Mouse (Mus musculus): ENCODE results near the gene Lrmda. TPM values are rescaled to one million over a fixed set of nuclear protein-coding genes. Genes with fewer than 3 reads are reported as not detected.
A peak's percentile ranks its signal among the peaks of the same experiment; 100 is the strongest.

The Lrmda gene
- polyA plus RNA-seq, 1 experiment from 2014 or later: 0.23 TPM

GRCm38 (mm10) chr14:22647879-22648611 lies 628.5 kb downstream of the Lrmda start:
- Histone ChIP-seq H3K9ac (replicated peaks) (no peak overlapping the region), H3K4me3 (replicated peaks) (no peak overlapping the region), H3K36me3 (no peaks in the 10 kb centered on the region), H3K27ac (no peak overlapping the region), H3K4me1 (replicated peaks) (peaks cover 17% of the 10 kb centered on the region), H3K4me2 (replicated peaks) (no peak overlapping the region), H3K27me3 (no peaks in the 10 kb centered on the region; the same call in 1 of the 2 replicates), H3K9me3 (no peaks in the 10 kb centered on the region)
- ATAC-seq: no peak
- 77% methylated on average over 9 of the region's 9 CpGs for WGBS

GRCm38 (mm10) chr14:22649411-22649911 lies 629.9 kb downstream of the Lrmda start:
- Histone ChIP-seq H3K9me3 (no peaks in the 10 kb centered on the region), H3K36me3 (no peaks in the 10 kb centered on the region), H3K27ac (no peak overlapping the region), H3K9ac (replicated peaks) (no peak overlapping the region), H3K4me3 (replicated peaks) (no peak overlapping the region), H3K27me3 (no peaks in the 10 kb centered on the region; the same call in 1 of the 2 replicates), H3K4me2 (replicated peaks) (no peak overlapping the region), H3K4me1 (replicated peaks) (peaks cover 17% of the 10 kb centered on the region)
- no peak for ATAC-seq
- WGBS: 22% methylated on average over 5 of the region's 5 CpGs

GRCm38 (mm10) chr14:22649985-22650984 lies 630.8 kb downstream of the Lrmda start:
- ATAC-seq: no peak
- H3K36me3 ChIP-seq: no peaks in the 10 kb centered on the region
- WGBS: 77% methylated on average over 17 of the region's 17 CpGs

GRCm38 (mm10) chr14:22651131-22651952 lies 631.8 kb downstream of the Lrmda start:
- WGBS: 67% methylated on average over 14 of the region's 14 CpGs
- ATAC-seq: no peak
- Histone ChIP-seq H3K4me1 (replicated peaks) (peaks cover 20% of the 10 kb centered on the region), H3K27ac (no peak overlapping the region), H3K27me3 (no peaks in the 10 kb centered on the region), H3K9me3 (no peaks in the 10 kb centered on the region), H3K4me2 (replicated peaks) (no peak overlapping the region), H3K36me3 (no peaks in the 10 kb centered on the region), H3K9ac (replicated peaks) (no peak overlapping the region), H3K4me3 (replicated peaks) (no peak overlapping the region)

More at GRCm38 (mm10) chr14:22649985-22650984, 630.8 kb downstream of the Lrmda start:
- Histone ChIP-seq H3K4me2 (replicated peaks) (no peak overlapping the region), H3K4me3 (replicated peaks) (no peak overlapping the region), H3K27ac (no peak overlapping the region), H3K4me1 (replicated peaks) (peaks cover 17% of the 10 kb centered on the region), H3K9me3 (no peaks in the 10 kb centered on the region), H3K27me3 (no peaks in the 10 kb centered on the region), H3K9ac (replicated peaks) (no peak overlapping the region)

GRCm38 (mm10) chr14:22662496-22662895 lies 643.0 kb downstream of the Lrmda start:
- WGBS: 73% methylated on average over 3 of the region's 3 CpGs
- no peak overlapping the region for H3K4me2 ChIP-seq (replicated peaks)

GRCm38 (mm10) chr14:22666437-22666836 lies 646.9 kb downstream of the Lrmda start:
- H3K4me3 ChIP-seq (replicated peaks): no peak overlapping the region
- H3K4me2 ChIP-seq (replicated peaks): no peak overlapping the region
- no peak overlapping the region for H3K9ac ChIP-seq (replicated peaks)
- 0 out of 2 replicates have a peak, but pooled peaks cover 3% of the 10 kb centered on the region for H3K27me3 ChIP-seq
- no peak overlapping the region for H3K27ac ChIP-seq
- no peaks in the 10 kb centered on the region for H3K9me3 ChIP-seq
- no peaks in the 10 kb centered on the region for H3K4me1 ChIP-seq (replicated peaks)
- 88% methylated on average over 3 of the region's 3 CpGs for WGBS
- no peak for ATAC-seq
- H3K36me3 ChIP-seq: no peaks in the 10 kb centered on the region

More at GRCm38 (mm10) chr14:22662496-22662895, 643.0 kb downstream of the Lrmda start:
- ATAC-seq: no peak
- Histone ChIP-seq H3K36me3 (no peaks in the 10 kb centered on the region), H3K9ac (replicated peaks) (no peak overlapping the region), H3K4me1 (replicated peaks) (no peaks in the 10 kb centered on the region), H3K27ac (no peak overlapping the region), H3K4me3 (replicated peaks) (no peak overlapping the region), H3K27me3 (peaks cover under 1% of the 10 kb centered on the region; the same call in 1 of the 2 replicates), H3K9me3 (no peaks in the 10 kb centered on the region)

- Histone ChIP-seq H3K4me2 (replicated peaks) (no peak overlapping the region), H3K4me1 (replicated peaks) (no peaks in the 10 kb centered on the region), H3K27ac (no peak overlapping the region), H3K36me3 (no peaks in the 10 kb centered on the region), H3K9me3 (no peaks in the 10 kb centered on the region), H3K9ac (replicated peaks) (no peak overlapping the region), H3K4me3 (replicated peaks) (no peak overlapping the region), H3K27me3 (0 out of 2 replicates have a peak, but pooled peaks cover 3% of the 10 kb centered on the region)
- ATAC-seq: no peak
- WGBS: 81% methylated on average over 8 of the region's 8 CpGs
Observed at GRCm38 (mm10) chr14:22668302-22668701, 648.8 kb downstream of the Lrmda start.

GRCm38 (mm10) chr14:22668711-22669110 lies 649.2 kb downstream of the Lrmda start:
- no peak for ATAC-seq
- H3K4me1 ChIP-seq (replicated peaks): no peaks in the 10 kb centered on the region
- no peaks in the 10 kb centered on the region for H3K9me3 ChIP-seq
- H3K4me3 ChIP-seq (replicated peaks): no peak overlapping the region
- H3K27ac ChIP-seq: no peak overlapping the region
- no peaks in the 10 kb centered on the region for H3K36me3 ChIP-seq
- 79% methylated on average over 6 of the region's 6 CpGs for WGBS
- no peak overlapping the region for H3K4me2 ChIP-seq (replicated peaks)
- H3K9ac ChIP-seq (replicated peaks): no peak overlapping the region
- H3K27me3 ChIP-seq: 0 out of 2 replicates have a peak, but pooled peaks cover 3% of the 10 kb centered on the region

- H3K27me3 ChIP-seq: 0 out of 2 replicates have a peak, but pooled peaks cover 4% of the 10 kb centered on the region
- WGBS: 50% methylated on average over 5 of the region's 5 CpGs
- no peak overlapping the region for H3K4me3 ChIP-seq (replicated peaks)
- ATAC-seq: no peak
- H3K9ac ChIP-seq (replicated peaks): no peak overlapping the region
- H3K4me2 ChIP-seq (replicated peaks): no peak overlapping the region
- no peaks in the 10 kb centered on the region for H3K9me3 ChIP-seq
- H3K4me1 ChIP-seq (replicated peaks): no peaks in the 10 kb centered on the region
- H3K27ac ChIP-seq: no peak overlapping the region
- H3K36me3 ChIP-seq: no peaks in the 10 kb centered on the region
Observed at GRCm38 (mm10) chr14:22673581-22673980, 654.1 kb downstream of the Lrmda start.

- H3K9me3 ChIP-seq: no peaks in the 10 kb centered on the region
- H3K9ac ChIP-seq (replicated peaks): no peak overlapping the region
- 42% methylated on average over 5 of the region's 5 CpGs for WGBS
- no peak overlapping the region for H3K4me3 ChIP-seq (replicated peaks)
- H3K4me2 ChIP-seq (replicated peaks): no peak overlapping the region
- H3K27me3 ChIP-seq: 0 out of 2 replicates have a peak, but pooled peaks cover 7% of the 10 kb centered on the region
- peak; percentile 76 for ATAC-seq
- H3K27ac ChIP-seq: peak overlapping the region; percentile 10
- no peaks in the 10 kb centered on the region for H3K36me3 ChIP-seq
- H3K4me1 ChIP-seq (replicated peaks): peaks cover 23% of the 10 kb centered on the region
Observed at GRCm38 (mm10) chr14:22679008-22679704, 659.6 kb downstream of the Lrmda start.
